Comparison of ENCODE assay signal across 11 mouse cellular contexts in genomic region chr2:179863266-179863665, GRCm38 (mm10).
A peak's percentile ranks its signal among the peaks of the same experiment; 100 is the strongest.
DNase-seq lines count a peak whose midpoint lies in the region; ATAC-seq and TF ChIP-seq lines count a peak whose summit lies in the region.
"Had no signal": no experiment of that assay in that cellular context is flagged by ENCODE, and none has a peak within 500 bp of the region (broad histone marks: within the 10 kb centered on the region; RNA-seq: fewer than 3 reads in every experiment).

No protein-coding gene starts in this region.

- H3K4me1 ChIP-seq in hindbrain, embryonic 10.5 days (replicated peaks), result 0 out of 2 replicates have a peak, but pooled peaks cover 16% of the 10 kb centered on the region
- H3K4me1 ChIP-seq in hindbrain, embryonic 16.5 days (ENCODE audit: control insufficient read depth, insufficient read depth, low read depth, low read length), result no peaks in the 10 kb centered on the region
- H3K4me1 ChIP-seq in midbrain, postnatal 0 days (ENCODE audit: insufficient read depth, low read length), result no peaks in the 10 kb centered on the region
- H3K4me1 ChIP-seq in midbrain, embryonic 10.5 days, result no peaks in the 10 kb centered on the region

- H3K4me2 ChIP-seq in hindbrain, embryonic 16.5 days (ENCODE audit: low read length), result no peak overlapping the region
- H3K4me2 ChIP-seq in midbrain, postnatal 0 days (ENCODE audit: low read depth, low read length, poor library complexity, severe bottlenecking), result no peak overlapping the region
- H3K4me2 ChIP-seq: limb, embryonic 13.5 days had no signal

- H3K27ac ChIP-seq in hindbrain, embryonic 10.5 days, result no peak overlapping the region
- H3K27ac ChIP-seq in hindbrain, embryonic 16.5 days (ENCODE audit: low read depth, low read length), result no peak overlapping the region
- H3K27ac ChIP-seq in midbrain, postnatal 0 days (ENCODE audit: low read depth, low read length), result no peak overlapping the region
- no peak overlapping the region for H3K27ac ChIP-seq in midbrain, embryonic 10.5 days (replicated peaks)
- H3K27ac ChIP-seq: limb, embryonic 13.5 days had no signal

- no peak overlapping the region for H3K4me3 ChIP-seq in hindbrain, embryonic 10.5 days
- H3K4me3 ChIP-seq in hindbrain, embryonic 16.5 days (ENCODE audit: low read length), result no peak overlapping the region
- H3K4me3 ChIP-seq in midbrain, postnatal 0 days (ENCODE audit: low read depth, low read length), result no peak overlapping the region
- no peak overlapping the region for H3K4me3 ChIP-seq in midbrain, embryonic 10.5 days
- H3K4me3 ChIP-seq: limb, embryonic 13.5 days had no signal

- no peak overlapping the region for H3K9ac ChIP-seq in hindbrain, embryonic 16.5 days (ENCODE audit: low read depth, low read length)
- no peak overlapping the region for H3K9ac ChIP-seq in midbrain, postnatal 0 days (replicated peaks; ENCODE audit: low read length, poor library complexity, severe bottlenecking)
- H3K9ac ChIP-seq: limb, embryonic 13.5 days had no signal

- peak; percentile 35 for DNase-seq in hindbrain, embryonic 10.5 days (ENCODE audit: low spot score)
- DNase-seq in midbrain, postnatal 0 days (ENCODE audit: low spot score), result no peak
- DNase-seq in midbrain, embryonic 10.5 days (ENCODE audit: low spot score), result no peak
- peak; percentile 50 for DNase-seq in brain, embryonic 14.5 days (ENCODE audit: low read depth)
- DNase-seq in retina, postnatal 1 day, result peak; percentile 62
- no peak for DNase-seq in heart, adult 9 months (ENCODE audit: low spot score in 2 of 2)
- DNase-seq in right cerebral cortex, postnatal 14 days, result no peak
- DNase-seq: right cerebral cortex, adult 18-20 months had no signal

- no peak for ATAC-seq in hindbrain, embryonic 16.5 days
- ATAC-seq in midbrain, postnatal 0 days (ENCODE audit: low FRiP score), result no peak
- ATAC-seq: midbrain, embryonic 16.5 days had no signal

- H3K36me3 ChIP-seq in hindbrain, embryonic 10.5 days, result no peaks in the 10 kb centered on the region
- no peaks in the 10 kb centered on the region for H3K36me3 ChIP-seq in hindbrain, embryonic 16.5 days (ENCODE audit: control insufficient read depth, insufficient read depth, low read length)
- H3K36me3 ChIP-seq in midbrain, postnatal 0 days (ENCODE audit: insufficient read depth, low read length), result 0 out of 2 replicates have a peak, but pooled peaks cover 3% of the 10 kb centered on the region
- H3K36me3 ChIP-seq in midbrain, embryonic 10.5 days, result no peaks in the 10 kb centered on the region
- H3K36me3 ChIP-seq: limb, embryonic 13.5 days had no signal

- H3K9me3 ChIP-seq in hindbrain, embryonic 10.5 days, result no peaks in the 10 kb centered on the region
- no peaks in the 10 kb centered on the region for H3K9me3 ChIP-seq in hindbrain, embryonic 16.5 days (ENCODE audit: control insufficient read depth, low read length)
- H3K9me3 ChIP-seq in midbrain, postnatal 0 days (ENCODE audit: low read length), result no peaks in the 10 kb centered on the region
- H3K9me3 ChIP-seq in midbrain, embryonic 10.5 days (replicated peaks), result no peaks in the 10 kb centered on the region
- H3K9me3 ChIP-seq: limb, embryonic 13.5 days had no signal

- 73% methylated on average over 3 of the region's 3 CpGs for WGBS in hindbrain, embryonic 10.5 days
- WGBS in hindbrain, embryonic 16.5 days, result 70% methylated on average over 3 of the region's 3 CpGs
- WGBS in midbrain, postnatal 0 days, result 75% methylated on average over 3 of the region's 3 CpGs
- 76% methylated on average over 3 of the region's 3 CpGs for WGBS in midbrain, embryonic 10.5 days

- no peak for TF ChIP-seq POLR2A in brain, embryonic 14.5 days (IDR thresholded peaks at IDR 0.05; ENCODE audit: borderline replicate concordance, extremely low read depth, insufficient read depth, insufficient read length, poor library complexity, severe bottlenecking)

- TF ChIP-seq CTCF in midbrain, postnatal 0 days (IDR thresholded peaks at IDR 0.05), result peak; percentile 67
- TF ChIP-seq CTCF in brain, embryonic 14.5 days (IDR thresholded peaks at IDR 0.05; ENCODE audit: borderline replicate concordance, extremely low read depth, insufficient read depth, insufficient read length), result peak; percentile 47; the same call in 1 of the 2 replicates

- H3K27me3 ChIP-seq in hindbrain, embryonic 10.5 days (ENCODE audit: insufficient read depth, poor library complexity, severe bottlenecking), result no peaks in the 10 kb centered on the region
- H3K27me3 ChIP-seq in hindbrain, embryonic 16.5 days (replicated peaks; ENCODE audit: control insufficient read depth, insufficient read depth, low read length), result no peaks in the 10 kb centered on the region
- H3K27me3 ChIP-seq in midbrain, postnatal 0 days (ENCODE audit: insufficient read depth, low read length), result no peaks in the 10 kb centered on the region
- no peaks in the 10 kb centered on the region for H3K27me3 ChIP-seq in midbrain, embryonic 10.5 days (ENCODE audit: low read depth, poor library complexity, severe bottlenecking)

Comparison
In these comparisons a context has a peak if more than half of its experiments do, and no peak if none do; other contexts are left out.
1. DNase-seq: peak in hindbrain, embryonic 10.5 days (single experiment), brain, embryonic 14.5 days (single experiment) and retina, postnatal 1 day (single experiment); none in midbrain, postnatal 0 days (single experiment), midbrain, embryonic 10.5 days (single experiment), heart, adult 9 months (0 of 2) and right cerebral cortex, postnatal 14 days (single experiment).